Mouse (Mus musculus) thymus, postnatal 0 days (tissue): ENCODE data around the gene Dnmbp. TPM values are rescaled to one million over a fixed set of nuclear protein-coding genes. Genes with fewer than 3 reads are reported as not detected.
"Not testable (repeated sequence)": the region's sequence is repeated elsewhere in the genome, so short reads cannot be mapped to it uniquely, and the experiment has no call there.

ENCODE experiments used
- DNase-seq: peaks from one replicate; pipeline ENCODE4 v3.0.0-alpha.2; 2015; ENCODE audit warnings: low spot score
- polyA plus RNA-seq: library from polyadenylated mRNA; unstranded; fragments of >200 nt; fragmentation: Nextera tagmentation; extraction: Ambion mirVana; gene quantifications from 2 replicates; pipeline ENCODE4 v1.2.1, GENCODE M21; 2015

Dnmbp gene
- polyA plus RNA-seq: 6.2 and 7.0 TPM in 2 replicates

- DNase-seq: peak; percentile 83
Measured at GRCm38 (mm10) chr19:43939769-43940689, at the start of gene Dnmbp. Gene Dnmbp, minus strand, starts transcription at chr19:43940191.

GRCm38 (mm10) chr19:43986069-43986794 lies 46.2 kb upstream of the Dnmbp start, which contains the start of gene Cpn1:
Gene Cpn1, minus strand, starts transcription at chr19:43986556.
- DNase-seq: no peak

GRCm38 (mm10) chr19:43981992-43982391 lies 42.0 kb upstream of the Dnmbp start:
- no peak for DNase-seq

GRCm38 (mm10) chr19:43980711-43981110 lies 40.7 kb upstream of the Dnmbp start:
- DNase-seq: no peak

- no peak for DNase-seq
Measured at GRCm38 (mm10) chr19:43977799-43978198, 37.8 kb upstream of the Dnmbp start.

- no peak for DNase-seq
Measured at GRCm38 (mm10) chr19:43976661-43977060, 36.7 kb upstream of the Dnmbp start.

GRCm38 (mm10) chr19:43974221-43974620 lies 34.2 kb upstream of the Dnmbp start:
- DNase-seq: no peak

- DNase-seq: no peak
Measured at GRCm38 (mm10) chr19:43973711-43974110, 33.7 kb upstream of the Dnmbp start.

- DNase-seq: no peak
Measured at GRCm38 (mm10) chr19:43972129-43972528, 32.1 kb upstream of the Dnmbp start.

- no peak for DNase-seq
Measured at GRCm38 (mm10) chr19:43968436-43969026, 28.5 kb upstream of the Dnmbp start.

GRCm38 (mm10) chr19:43966481-43966880 lies 26.5 kb upstream of the Dnmbp start:
- no peak for DNase-seq

- peak; percentile 35 for DNase-seq
Measured at GRCm38 (mm10) chr19:43965496-43966085, 25.6 kb upstream of the Dnmbp start.

GRCm38 (mm10) chr19:43962795-43963194 lies 22.8 kb upstream of the Dnmbp start:
- no peak for DNase-seq

- peak; percentile 57 for DNase-seq
Measured at GRCm38 (mm10) chr19:43961185-43961584, 21.2 kb upstream of the Dnmbp start.

GRCm38 (mm10) chr19:43960014-43960413 lies 20.0 kb upstream of the Dnmbp start:
- DNase-seq: no peak

GRCm38 (mm10) chr19:43959162-43959561 lies 19.2 kb upstream of the Dnmbp start:
- DNase-seq: peak; percentile 70

- no peak for DNase-seq
Measured at GRCm38 (mm10) chr19:43957881-43958280, 17.9 kb upstream of the Dnmbp start.

- DNase-seq: no peak
Measured at GRCm38 (mm10) chr19:43957402-43957801, 17.4 kb upstream of the Dnmbp start.

GRCm38 (mm10) chr19:43955266-43955665 lies 15.3 kb upstream of the Dnmbp start:
- no peak for DNase-seq

GRCm38 (mm10) chr19:43954864-43955263 lies 14.9 kb upstream of the Dnmbp start:
- no peak for DNase-seq

GRCm38 (mm10) chr19:43952936-43953335 lies 12.9 kb upstream of the Dnmbp start:
- not testable (repeated sequence) for DNase-seq
